Mouse (Mus musculus) liver (tissue): ENCODE measurements around the gene Sap30.
A peak's percentile ranks its signal among the peaks of the same experiment; 100 is the strongest.

Experiments
- DNase-seq: peaks from one replicate; pipeline ENCODE4 v3.0.0-alpha.2; 2020; ENCODE audit warnings: mixed read lengths

Sap30 gene

GRCm38 (mm10) chr8:57435768-57436436, 51.8 kb downstream of the Sap30 start:
- DNase-seq, result peak; percentile 6

- no peak for DNase-seq
Observed at GRCm38 (mm10) chr8:57432802-57433201, 54.9 kb downstream of the Sap30 start.
